Mouse (Mus musculus): ENCODE data around the gene Olfr1420. TPM values are rescaled to one million over a fixed set of nuclear protein-coding genes. Genes with fewer than 3 reads are reported as not detected.

The Olfr1420 gene
- total RNA-seq, 2 experiments from 2014 or later: not detected

Small RNA genes within 50 kb of the gene (microRNA-seq; reads per million reads assigned to microRNA genes)
- gene Mir6994: 1.1 reads per million

Other genes with a start within 250 kb of the Olfr1420 start
- not detected for gene Ms4a3, start 245.7 kb upstream of the Olfr1420 start, total RNA-seq (2021)
- gene Oosp2, start 226.0 kb upstream of the Olfr1420 start, total RNA-seq (2021): not detected
- gene Oosp1, start 195.4 kb upstream of the Olfr1420 start, total RNA-seq (2021): not detected
- gene Oosp3, start 189.5 kb upstream of the Olfr1420 start, total RNA-seq (2021): not detected
- gene Gif, start 139.0 kb upstream of the Olfr1420 start, total RNA-seq (2021): not detected
- gene Mrpl16, start 116.2 kb upstream of the Olfr1420 start, total RNA-seq (2021): 100 to 1,000 TPM; 103 to 108 TPM
- 1 to 10 TPM; 3.1 to 4.1 TPM for gene Stx3, start 67.2 kb upstream of the Olfr1420 start, total RNA-seq (2021)
- not detected for gene Olfr1417, start 47.3 kb upstream of the Olfr1420 start, total RNA-seq (2021)
- not detected for gene Olfr1418, start 25.5 kb upstream of the Olfr1420 start, total RNA-seq (2021)
- gene Olfr1419, start 11.5 kb upstream of the Olfr1420 start, total RNA-seq (2021): not detected
- gene Patl1, start 25.8 kb downstream of the Olfr1420 start, total RNA-seq (2021): 10 to 100 TPM; 25.1 to 25.7 TPM
- gene Osbp, start 79.4 kb downstream of the Olfr1420 start, total RNA-seq (2021): 10 to 100 TPM; 89.3 to 92.0 TPM
- gene Olfr1423, start 154.8 kb downstream of the Olfr1420 start, total RNA-seq (2021): not detected
- gene Olfr1424, start 176.1 kb downstream of the Olfr1420 start, total RNA-seq (2021): not detected
- gene Olfr1425, start 191.2 kb downstream of the Olfr1420 start, total RNA-seq (2021): not detected
- gene Olfr1426, start 205.4 kb downstream of the Olfr1420 start, total RNA-seq (2021): not detected
- not detected for gene Olfr1427, start 216.8 kb downstream of the Olfr1420 start, total RNA-seq (2021)
- gene Olfr1428, start 229.3 kb downstream of the Olfr1420 start, total RNA-seq (2021): not detected
- gene Olfr76, start 236.6 kb downstream of the Olfr1420 start, total RNA-seq (2021): not detected